Mouse (Mus musculus) kidney, adult 2 months (tissue): ENCODE measurements around the gene Cox11.

Experiments
- CTCF ChIP-seq: fragments of 200-500 bp; conservative IDR thresholded peaks from 2 replicates; pipeline ENCODE4 v1.5.1; 2011; ENCODE audit warnings: low read depth, mild to moderate bottlenecking, control low read depth, low read length, moderate library complexity, mixed read lengths; ENCODE audit not compliant: insufficient read depth, insufficient read length
- POLR2A ChIP-seq: fragments of 200-500 bp; IDR thresholded peaks from one replicate; pipeline ENCODE4 v1.6.1; 2011; ENCODE audit warnings: low read depth, low read length, control low read depth

DNA sequence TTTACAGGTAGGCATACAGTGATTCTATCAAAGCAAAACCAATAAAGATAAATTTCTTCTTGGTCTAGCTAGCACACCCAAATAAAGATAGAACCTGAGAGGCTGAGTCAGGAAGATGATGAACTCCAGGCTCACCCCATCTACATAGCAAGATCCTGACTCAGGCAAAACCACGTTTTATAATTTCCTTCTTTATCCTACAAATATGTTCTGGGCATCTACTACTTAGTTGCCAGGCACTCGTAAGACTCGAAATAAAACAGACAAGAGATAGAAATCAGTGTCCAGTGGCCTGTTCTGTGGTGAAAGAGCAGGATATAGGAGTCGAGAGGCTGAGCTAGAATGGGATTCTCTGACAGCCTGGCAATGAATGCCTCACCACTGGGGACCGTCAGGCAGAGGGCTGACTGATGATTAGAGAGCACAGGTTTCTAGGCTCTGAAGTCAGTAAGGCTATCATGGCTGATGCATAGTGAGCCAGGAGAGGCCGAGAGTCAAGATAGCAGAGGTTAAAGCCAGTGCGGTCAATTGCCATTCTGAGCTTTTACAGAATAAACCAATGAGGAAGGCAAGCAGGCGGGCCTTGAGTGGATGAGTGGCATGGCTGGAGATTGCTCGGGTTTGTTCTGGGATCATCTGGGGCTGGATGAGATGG lies 12.4 kb downstream of the Cox11 start:
- TF ChIP-seq POLR2A (no peak), CTCF (no peak)
